Mouse (Mus musculus) MEL (cell line): ENCODE results near the gene Actl6a. TPM values are rescaled to one million over a fixed set of nuclear protein-coding genes. Genes with fewer than 3 reads are reported as not detected.
A peak's percentile ranks its signal among the peaks of the same experiment; 100 is the strongest.
"Not testable (repeated sequence)": the region's sequence is repeated elsewhere in the genome, so short reads cannot be mapped to it uniquely, and the experiment has no call there.

ENCODE experiments used
- DNase-seq: peaks from one replicate; pipeline ENCODE4 v3.0.0; 2011; ENCODE audit warnings: low read depth, low spot score
- H3K27ac ChIP-seq: 2 replicates; pipeline ENCODE4 v1.5.1; 2012; ENCODE audit warnings: low read depth, mild to moderate bottlenecking, control low read depth, low read length, moderate library complexity; ENCODE audit not compliant: control insufficient read depth
- H3K27me3 ChIP-seq, 2 experiments: fragments of 150-350 bp in 1 of 2; sonication (generic) in 1 of 2; 2 replicates each; pipeline ENCODE4 v1.6.1; 2012; ENCODE audit warnings: low read length in 2 of 2, mild to moderate bottlenecking in 2 of 2, improper control_type of control experiment in 1 of 2, moderate library complexity in 1 of 2; ENCODE audit not compliant: insufficient read depth in 2 of 2, control insufficient read depth in 1 of 2
- H3K36me3 ChIP-seq, 2 experiments: 2 replicates each; pipeline ENCODE4 v1.6.1; 2012 to 2014; ENCODE audit warnings: low read length in 2 of 2, improper control_type of control experiment in 1 of 2, inconsistent platforms in 1 of 2, mild to moderate bottlenecking in 1 of 2; ENCODE audit not compliant: insufficient read depth in 2 of 2, control insufficient read depth in 1 of 2
- H3K4me1 ChIP-seq, 2 experiments: fragments of 150-350 bp in 1 of 2; sonication (generic) in 1 of 2; 2 replicates each; pipeline ENCODE4 v1.6.1; 2012; ENCODE audit warnings: low read length in 2 of 2, improper control_type of control experiment in 1 of 2, mild to moderate bottlenecking in 1 of 2; ENCODE audit not compliant: insufficient read depth in 2 of 2, control insufficient read depth in 1 of 2
- H3K4me3 ChIP-seq, 2 experiments: fragments of 150-350 bp in 1 of 2; sonication (generic) in 1 of 2; 2 replicates each; pipeline ENCODE4 v1.5.1; 2012; ENCODE audit warnings: low read depth in 2 of 2, low read length in 2 of 2, mild to moderate bottlenecking in 2 of 2, moderate library complexity in 2 of 2, control low read depth in 1 of 2, improper control_type of control experiment in 1 of 2; ENCODE audit not compliant: control insufficient read depth in 1 of 2, insufficient read depth in 1 of 2
- H3K79me2 ChIP-seq: 2 replicates; pipeline ENCODE4 v1.6.1; 2012; ENCODE audit warnings: mild to moderate bottlenecking, low read length, moderate library complexity; ENCODE audit not compliant: control insufficient read depth, poor library complexity, insufficient read depth
- H3K9ac ChIP-seq: 2 replicates; pipeline ENCODE4 v1.6.1; 2012; ENCODE audit warnings: low read depth, mild to moderate bottlenecking, control low read depth, low read length, moderate library complexity; ENCODE audit not compliant: control insufficient read depth, poor library complexity, severe bottlenecking
- H3K9me3 ChIP-seq: fragments of 150-350 bp; sonication (generic); replicated peaks from 2 replicates; pipeline ENCODE4 v1.6.1; 2012; ENCODE audit warnings: mild to moderate bottlenecking, low read length, improper control_type of control experiment, moderate library complexity; ENCODE audit not compliant: insufficient read depth
- BHLHE40 ChIP-seq: IDR thresholded peaks from 2 replicates; pipeline ENCODE4 v1.6.1; 2012; ENCODE audit warnings: low read depth, mild to moderate bottlenecking, inconsistent platforms, low read length, improper control_type of control experiment, borderline replicate concordance
- E2F4 ChIP-seq: IDR thresholded peaks from 2 replicates; pipeline ENCODE4 v1.6.1; 2011; ENCODE audit warnings: low read depth, low read length, improper control_type of control experiment, borderline replicate concordance
- ELF1 ChIP-seq: IDR thresholded peaks from 2 replicates; pipeline ENCODE4 v1.6.1; 2014; ENCODE audit warnings: low read depth, mild to moderate bottlenecking, inconsistent platforms, low read length, improper control_type of control experiment, moderate library complexity
- EP300 ChIP-seq, 2 experiments: IDR thresholded peaks; 2 replicates each; pipeline ENCODE4 v1.6.1; 2011; ENCODE audit warnings: improper control_type of control experiment in 2 of 2, low read length in 2 of 2, low read depth in 1 of 2, mild to moderate bottlenecking in 1 of 2
- ETS1 ChIP-seq: IDR thresholded peaks from 2 replicates; pipeline ENCODE4 v1.6.1; 2012; ENCODE audit warnings: low read depth, mild to moderate bottlenecking, inconsistent platforms, low read length, improper control_type of control experiment, moderate library complexity
- GABPA ChIP-seq: IDR thresholded peaks from 2 replicates; pipeline ENCODE4 v1.6.1; 2012; ENCODE audit warnings: low read depth, mild to moderate bottlenecking, inconsistent platforms, low read length, improper control_type of control experiment, moderate library complexity
- GATA1 ChIP-seq: IDR thresholded peaks from 2 replicates; pipeline ENCODE4 v1.6.1; 2011; ENCODE audit warnings: low read depth, low read length, improper control_type of control experiment
- HCFC1 ChIP-seq: IDR thresholded peaks from 2 replicates; pipeline ENCODE4 v1.6.1; 2012; ENCODE audit warnings: low read depth, mild to moderate bottlenecking, inconsistent platforms, low read length, improper control_type of control experiment, moderate library complexity
- KAT2A ChIP-seq: conservative IDR thresholded peaks from 2 replicates; pipeline ENCODE4 v1.6.1; 2012; ENCODE audit warnings: low read depth, low read length, improper control_type of control experiment, inconsistent platforms
- MAX ChIP-seq: IDR thresholded peaks from 2 replicates; pipeline ENCODE4 v1.6.1; 2011; ENCODE audit warnings: low read length, improper control_type of control experiment
- MAZ ChIP-seq: IDR thresholded peaks from 2 replicates; pipeline ENCODE4 v1.6.1; 2012; ENCODE audit warnings: low read depth, mild to moderate bottlenecking, inconsistent platforms, low read length, improper control_type of control experiment
- MEF2A ChIP-seq: IDR thresholded peaks from 2 replicates; pipeline ENCODE4 v1.6.1; 2014; ENCODE audit warnings: low read depth, mild to moderate bottlenecking, inconsistent platforms, low read length, improper control_type of control experiment; ENCODE audit not compliant: poor library complexity, insufficient replicate concordance, severe bottlenecking; ENCODE audit errors: extremely low read depth
- MXI1 ChIP-seq: IDR thresholded peaks from 2 replicates; pipeline ENCODE4 v1.6.1; 2011; ENCODE audit warnings: mild to moderate bottlenecking, low read depth, low read length, improper control_type of control experiment
- MYB ChIP-seq: IDR thresholded peaks from 2 replicates; pipeline ENCODE4 v1.6.1; 2011; ENCODE audit warnings: mild to moderate bottlenecking, low read depth, low read length, improper control_type of control experiment
- MYC ChIP-seq: IDR thresholded peaks from 2 replicates; pipeline ENCODE4 v1.6.1; 2011; ENCODE audit warnings: low read depth, mild to moderate bottlenecking, low read length, improper control_type of control experiment, moderate library complexity
- NELFE ChIP-seq: IDR thresholded peaks from 2 replicates; pipeline ENCODE4 v1.6.1; 2011; ENCODE audit warnings: low read depth, low read length, improper control_type of control experiment
- POLR2A ChIP-seq, 2 experiments: IDR thresholded peaks; 2 replicates each; pipeline ENCODE4 v1.6.1; 2011 to 2012; ENCODE audit warnings: low read length in 2 of 2, mild to moderate bottlenecking in 2 of 2, control low read depth in 1 of 2, improper control_type of control experiment in 1 of 2, low read depth in 1 of 2, moderate library complexity in 1 of 2; ENCODE audit not compliant: control insufficient read depth in 1 of 2, insufficient read depth in 1 of 2, poor library complexity in 1 of 2
- POLR2AphosphoS2 ChIP-seq: IDR thresholded peaks from 2 replicates; pipeline ENCODE4 v1.6.1; 2011; ENCODE audit warnings: low read length, improper control_type of control experiment
- POLR2AphosphoS5 ChIP-seq: IDR thresholded peaks from 2 replicates; pipeline ENCODE4 v1.6.1; 2012; ENCODE audit warnings: low read depth, borderline replicate concordance, mild to moderate bottlenecking, inconsistent platforms, low read length, moderate library complexity, mixed read lengths
- RAD21 ChIP-seq: IDR thresholded peaks from 2 replicates; pipeline ENCODE4 v1.6.1; 2011; ENCODE audit warnings: mild to moderate bottlenecking, low read depth, low read length, improper control_type of control experiment
- RCOR1 ChIP-seq: IDR thresholded peaks from 2 replicates; pipeline ENCODE4 v1.6.1; 2012; ENCODE audit warnings: low read depth, mild to moderate bottlenecking, inconsistent platforms, low read length, improper control_type of control experiment
- SIN3A ChIP-seq: IDR thresholded peaks from 2 replicates; pipeline ENCODE4 v1.6.1; 2012; ENCODE audit warnings: low read length, improper control_type of control experiment, inconsistent platforms
- TAL1 ChIP-seq: IDR thresholded peaks from 2 replicates; pipeline ENCODE4 v1.6.1; 2012; ENCODE audit warnings: mild to moderate bottlenecking, inconsistent platforms, low read length, moderate library complexity, mixed read lengths
- TCF12 ChIP-seq: IDR thresholded peaks from 2 replicates; pipeline ENCODE4 v1.6.1; 2014; ENCODE audit warnings: low read depth, mild to moderate bottlenecking, inconsistent platforms, low read length, improper control_type of control experiment, moderate library complexity
- USF2 ChIP-seq, 2 experiments: IDR thresholded peaks; 2 replicates each; pipeline ENCODE4 v1.6.1; 2011 to 2012; ENCODE audit warnings: improper control_type of control experiment in 2 of 2, low read length in 2 of 2, borderline replicate concordance in 1 of 2, inconsistent platforms in 1 of 2, low read depth in 1 of 2, mild to moderate bottlenecking in 1 of 2; ENCODE audit not compliant: insufficient read depth in 1 of 2
- ZC3H11A ChIP-seq: IDR thresholded peaks from 2 replicates; pipeline ENCODE4 v1.6.1; 2012; ENCODE audit warnings: low read depth, mild to moderate bottlenecking, inconsistent platforms, low read length, improper control_type of control experiment
- ZMIZ1 ChIP-seq: IDR thresholded peaks from 2 replicates; pipeline ENCODE4 v1.6.1; 2012; ENCODE audit warnings: low read depth, mild to moderate bottlenecking, inconsistent platforms, low read length, improper control_type of control experiment, moderate library complexity
- ZNF384 ChIP-seq: IDR thresholded peaks from 2 replicates; pipeline ENCODE4 v1.6.1; 2012; ENCODE audit warnings: low read depth, mild to moderate bottlenecking, inconsistent platforms, low read length, improper control_type of control experiment
- polyA plus RNA-seq, 2 experiments: library from polyadenylated mRNA; stranded (reverse) in 1 of 2; unstranded in 1 of 2; fragments of >175 nt in 1 of 2; fragments of >200 nt in 1 of 2; gene quantifications; 2 replicates each; pipeline versions ENCODE4 v1.2.1 to v1.2.4; 2012; ENCODE audit warnings: low replicate concordance in 2 of 2, low read depth in 1 of 2; ENCODE audit not compliant: insufficient read length in 2 of 2, insufficient read depth in 1 of 2, missing spikeins in 1 of 2
- total RNA-seq: library from RNA; depleted of rRNA; stranded (reverse); fragments of 300-350 nt; gene quantifications from 2 replicates; pipeline ENCODE4 v1.2.3, GENCODE M21; 2012; rRNA removed

Gene Actl6a
- 164 and 175 TPM in 2 replicates for total RNA-seq
- 100 to 1,000 TPM in 1 of 2 experiments, not detected in 1; 129 TPM for polyA plus RNA-seq

DNA sequence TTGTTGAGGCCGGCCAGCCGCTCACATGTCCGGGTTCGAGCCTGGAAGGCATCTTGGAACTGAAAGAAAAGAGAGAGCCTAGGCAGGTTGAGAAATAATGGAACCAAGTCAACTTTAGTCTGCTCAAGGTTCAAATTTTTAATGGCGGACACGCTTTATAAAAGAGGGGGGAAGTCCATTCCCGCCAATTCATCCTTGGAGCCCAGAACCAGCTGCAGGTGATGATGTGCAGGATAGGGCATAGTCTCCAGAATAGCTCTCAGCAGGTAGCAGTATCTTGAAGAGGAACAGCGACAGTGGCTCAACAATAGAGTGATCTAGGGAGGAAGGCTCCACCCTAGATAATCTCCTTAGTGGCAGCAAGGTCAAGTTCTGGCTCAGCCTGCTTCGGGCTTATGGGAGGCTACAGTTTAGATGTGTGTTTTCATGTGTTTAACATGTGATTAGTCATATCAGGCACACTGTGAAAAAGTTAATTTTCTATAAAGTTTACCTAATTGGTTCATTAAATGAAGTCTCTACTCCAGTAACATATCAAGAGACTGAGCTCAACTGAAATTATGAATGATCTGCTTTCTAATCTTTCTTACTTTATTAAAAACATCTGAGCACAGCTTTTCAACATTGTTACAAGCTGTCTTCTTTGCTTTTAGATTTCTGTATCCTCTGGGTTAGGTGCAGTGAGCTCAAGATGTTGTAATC is at the start of gene Actl6a:
Actl6a (plus strand) TSS at position 652 of the 702 bp plus-strand sequence.
- not testable (repeated sequence) for H3K9me3 ChIP-seq, H3K4me3 ChIP-seq, H3K27me3 ChIP-seq, H3K9ac ChIP-seq, H3K27ac ChIP-seq
- Histone ChIP-seq H3K79me2 (peaks cover 18% of the 10 kb centered on the region), H3K4me1 (peaks cover 13 to 14% of the 10 kb centered on the region in 2 experiments), H3K36me3 (peaks cover 0 to 17% of the 10 kb centered on the region in 2 experiments; a peak in 2 of 4 replicates)
- peak; percentile 50 for DNase-seq
- TF ChIP-seq EP300 (IDR thresholded peaks at IDR 0.05; ENCODE audit: low read depth in 1 of 2, low read length in 2 of 2), result 0 out of 4 replicates have a peak, but pooled peaks of 1 of the 2 experiments have one; percentile 8

DNA sequence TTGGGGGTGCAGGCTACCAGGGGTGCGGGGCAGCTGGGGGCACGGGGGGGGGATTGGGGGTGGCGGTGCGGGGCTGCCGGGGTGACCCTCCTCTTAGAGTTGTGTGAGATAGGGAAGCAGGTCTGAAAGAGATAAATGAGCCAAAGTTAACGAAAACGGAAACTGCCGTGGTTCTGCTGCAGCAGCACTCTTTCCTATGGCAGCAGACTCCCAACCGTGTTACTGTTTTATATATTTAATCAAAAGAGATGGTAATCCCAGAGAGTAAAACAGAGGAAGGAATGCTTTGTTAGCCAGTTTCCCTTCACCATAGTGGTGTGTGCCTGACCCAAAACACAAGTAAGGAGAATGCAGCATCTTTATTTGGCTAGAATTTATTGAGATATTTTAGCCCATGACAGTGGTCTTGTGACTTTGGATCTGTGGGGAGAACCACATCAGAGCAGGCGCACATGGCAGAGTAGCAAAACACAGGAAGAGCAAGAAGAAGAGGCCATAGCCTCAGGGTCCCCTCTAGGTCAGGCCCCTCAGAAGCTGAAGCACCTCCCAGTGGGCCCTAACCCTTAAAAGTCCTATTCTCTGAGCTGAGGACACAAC is 49.6 kb upstream of the Actl6a start:
- peaks cover 36 to 51% of the 10 kb centered on the region in 2 experiments for H3K4me1 ChIP-seq
- H3K27me3 ChIP-seq, result no peaks in the 10 kb centered on the region
- peak overlapping the region; percentile 30 to 56 for H3K4me3 ChIP-seq
- no peaks in the 10 kb centered on the region for H3K79me2 ChIP-seq
- peaks cover 0 to 44% of the 10 kb centered on the region in 2 experiments; a peak in 2 of 4 replicates for H3K36me3 ChIP-seq
- peak overlapping the region; percentile 72 for H3K9ac ChIP-seq
- no peaks in the 10 kb centered on the region for H3K9me3 ChIP-seq
- DNase-seq, result peak; percentile 78
- H3K27ac ChIP-seq, result peak overlapping the region; percentile 95
- TF ChIP-seq MEF2A, result no peak
- peak; percentile 85; the same call in 1 of the 2 replicates for TF ChIP-seq MAZ
- 0 out of 2 replicates have a peak, but pooled peaks have one; percentile 26 for TF ChIP-seq POLR2AphosphoS2
- peak; percentile 55; the same call in 1 of the 2 replicates for TF ChIP-seq MXI1
- TF ChIP-seq GATA1, result peak; percentile 76
- peak; percentile 44; the same call in 1 of the 2 replicates for TF ChIP-seq ELF1
- no peak for TF ChIP-seq TAL1
- no peak for TF ChIP-seq ZNF384
- no peak for TF ChIP-seq E2F4
- peak; percentile 80 for TF ChIP-seq TCF12
- no peak for TF ChIP-seq HCFC1
- peak; percentile 32; the same call in 1 of the 2 replicates for TF ChIP-seq BHLHE40
- peak; percentile 60 for TF ChIP-seq RCOR1
- peak; percentile 62 for TF ChIP-seq MAX
- TF ChIP-seq MYB, result peak; percentile 82
- TF ChIP-seq RAD21, result no peak
- TF ChIP-seq ZMIZ1, result peak; percentile 66; the same call in 1 of the 2 replicates
- TF ChIP-seq USF2 (IDR thresholded peaks at IDR 0.05; ENCODE audit: borderline replicate concordance in 1 of 2, insufficient read depth in 1 of 2, low read depth in 1 of 2, low read length in 2 of 2), result no peak
- TF ChIP-seq NELFE, result peak; percentile 59; the same call in 1 of the 2 replicates
- TF ChIP-seq KAT2A, result no peak
- TF ChIP-seq SIN3A, result peak; percentile 86
- no peak for TF ChIP-seq POLR2AphosphoS5
- no peak for TF ChIP-seq ZC3H11A
- TF ChIP-seq GABPA, result no peak
- TF ChIP-seq EP300 (IDR thresholded peaks at IDR 0.05; ENCODE audit: low read depth in 1 of 2, low read length in 2 of 2), result peak; percentile 85 to 90
- peak in 1 of 2 experiments; percentile 60; a peak in 2 of 4 replicates for TF ChIP-seq POLR2A (IDR thresholded peaks at IDR 0.05; ENCODE audit: control insufficient read depth in 1 of 2, insufficient read depth in 1 of 2, low read depth in 1 of 2, low read length in 2 of 2, poor library complexity in 1 of 2)
- TF ChIP-seq MYC, result peak; percentile 84
- TF ChIP-seq ETS1, result peak; percentile 76
